Comparison of ENCODE assay signal across 23 mouse cellular contexts in genomic region chr9:14383186-14383920, GRCm38 (mm10). TPM values are rescaled to one million over a fixed set of nuclear protein-coding genes. Genes with fewer than 3 reads are reported as not detected.
DNase-seq lines count a peak whose midpoint lies in the region; ATAC-seq and TF ChIP-seq lines count a peak whose summit lies in the region.
"Had no signal": no experiment of that assay in that cellular context is flagged by ENCODE, and none has a peak within 500 bp of the region (broad histone marks: within the 10 kb centered on the region; RNA-seq: fewer than 3 reads in every experiment).

No protein-coding gene starts in this region.

- no peak overlapping the region for H3K4me3 ChIP-seq in intestine, postnatal 0 days (ENCODE audit: low read depth, low read length)
- H3K4me3 ChIP-seq in intestine, embryonic 15.5 days (replicated peaks) = no peak overlapping the region
- H3K4me3 ChIP-seq in liver, embryonic 13.5 days (replicated peaks) = no peak overlapping the region
- H3K4me3 ChIP-seq in liver, postnatal 0 days (ENCODE audit: low read depth, low read length) = no peak overlapping the region
- no peak overlapping the region for H3K4me3 ChIP-seq in small intestine, adult 2 months (ENCODE audit: low read depth, low read length)
- H3K4me3 ChIP-seq: forebrain, embryonic 10.5 days; forebrain, embryonic 13.5 days; heart, embryonic 13.5 days; hindbrain, embryonic 12.5 days; hindbrain, embryonic 15.5 days had no signal

- no peak for TF ChIP-seq EP300 in liver, postnatal 0 days (IDR thresholded peaks at IDR 0.05; ENCODE audit: low read depth)

- no peaks in the 10 kb centered on the region for H3K36me3 ChIP-seq in intestine, postnatal 0 days (ENCODE audit: control insufficient read depth, insufficient read depth)
- H3K36me3 ChIP-seq in intestine, embryonic 15.5 days = no peaks in the 10 kb centered on the region
- H3K36me3 ChIP-seq in liver, embryonic 13.5 days = peaks cover 8% of the 10 kb centered on the region
- no peaks in the 10 kb centered on the region for H3K36me3 ChIP-seq in liver, postnatal 0 days (replicated peaks; ENCODE audit: insufficient read depth, low read length)
- H3K36me3 ChIP-seq in small intestine, adult 2 months (ENCODE audit: control insufficient read depth, insufficient read depth, low read length) = no peaks in the 10 kb centered on the region
- H3K36me3 ChIP-seq: forebrain, embryonic 10.5 days; heart, embryonic 13.5 days; hindbrain, embryonic 12.5 days; hindbrain, embryonic 15.5 days had no signal

- no peaks in the 10 kb centered on the region for H3K9me3 ChIP-seq in intestine, postnatal 0 days (ENCODE audit: control insufficient read depth)
- no peaks in the 10 kb centered on the region for H3K9me3 ChIP-seq in intestine, embryonic 15.5 days
- no peaks in the 10 kb centered on the region; the same call in 1 of the 2 replicates for H3K9me3 ChIP-seq in liver, embryonic 13.5 days (replicated peaks)
- H3K9me3 ChIP-seq in liver, postnatal 0 days (ENCODE audit: low read length) = no peaks in the 10 kb centered on the region
- H3K9me3 ChIP-seq: forebrain, embryonic 10.5 days; forebrain, embryonic 13.5 days; G1E; heart, embryonic 13.5 days; hindbrain, embryonic 12.5 days; hindbrain, embryonic 15.5 days had no signal

- peak; percentile 18 for DNase-seq in cerebellum, adult 11-12 months
- DNase-seq in cerebellum, postnatal 25 days = no peak
- no peak for DNase-seq in liver, embryonic 13.5 days
- DNase-seq in liver, postnatal 0 days = no peak
- no peak for DNase-seq in thymus, postnatal 14 days
- DNase-seq: adrenal gland, adult 2 months; adrenal gland, postnatal 14 days; cerebellum, adult 11 months; cerebellum, adult 8-10 months; cerebellum, postnatal 10 days; gastrocnemius, postnatal 10 days; gastrocnemius, postnatal 36 days; heart, postnatal 14 days had no signal

- peak; percentile 62 for ATAC-seq in intestine, postnatal 0 days
- ATAC-seq in intestine, embryonic 15.5 days = no peak
- no peak for ATAC-seq in liver, embryonic 13.5 days (ENCODE audit: low read depth)
- ATAC-seq in liver, postnatal 0 days = no peak
- ATAC-seq: forebrain, embryonic 13.5 days; forebrain, embryonic 16.5 days had no signal

- 53% methylated on average over 4 of the region's 4 CpGs for WGBS in intestine, postnatal 0 days
- whole genome bisulfite sequencing in intestine, embryonic 15.5 days = 85% methylated on average over 4 of the region's 4 CpGs
- 89% methylated on average over 4 of the region's 4 CpGs for WGBS in liver, embryonic 13.5 days (ENCODE audit: insufficient replicate concordance)
- 87% methylated on average over 4 of the region's 4 CpGs for WGBS in liver, postnatal 0 days (ENCODE audit: insufficient replicate concordance)
- 65% methylated on average over 4 of the region's 4 CpGs for WGBS in small intestine, adult 2 months

- H3K27ac ChIP-seq in intestine, postnatal 0 days (ENCODE audit: low read depth, low read length) = 0 out of 2 replicates have a peak overlapping the region, but pooled peaks have one; percentile 5
- no peak overlapping the region for H3K27ac ChIP-seq in intestine, embryonic 15.5 days
- H3K27ac ChIP-seq in liver, embryonic 13.5 days = peak overlapping the region; percentile 93
- H3K27ac ChIP-seq in liver, postnatal 0 days (ENCODE audit: low read depth) = no peak overlapping the region
- H3K27ac ChIP-seq in small intestine, adult 2 months (ENCODE audit: insufficient read depth, low read depth, low read length) = 0 out of 2 replicates have a peak overlapping the region, but pooled peaks have one; percentile 9
- H3K27ac ChIP-seq: forebrain, embryonic 10.5 days; forebrain, embryonic 13.5 days; heart, embryonic 13.5 days; hindbrain, embryonic 12.5 days; hindbrain, embryonic 15.5 days had no signal

- no peak for TF ChIP-seq CTCF in intestine, postnatal 0 days (IDR thresholded peaks at IDR 0.05; ENCODE audit: low read depth)
- no peak for TF ChIP-seq CTCF in liver, postnatal 0 days (IDR thresholded peaks at IDR 0.05; ENCODE audit: low read depth)
- TF ChIP-seq CTCF in small intestine, adult 2 months (IDR thresholded peaks at IDR 0.05; ENCODE audit: extremely low read depth, insufficient read length, insufficient replicate concordance, low read depth, low read length) = no peak

- peaks cover 6% of the 10 kb centered on the region; the same call in 1 of the 2 replicates for H3K4me1 ChIP-seq in intestine, postnatal 0 days (replicated peaks; ENCODE audit: control insufficient read depth, insufficient read depth, low read length)
- peaks cover 19% of the 10 kb centered on the region for H3K4me1 ChIP-seq in intestine, embryonic 15.5 days (replicated peaks)
- peaks cover 77% of the 10 kb centered on the region for H3K4me1 ChIP-seq in liver, embryonic 13.5 days (replicated peaks)
- H3K4me1 ChIP-seq in liver, postnatal 0 days (ENCODE audit: insufficient read depth) = peaks cover 20% of the 10 kb centered on the region
- peaks cover 22% of the 10 kb centered on the region; the same call in 1 of the 2 replicates for H3K4me1 ChIP-seq in small intestine, adult 2 months (ENCODE audit: control insufficient read depth, insufficient read depth, insufficient read length, low read length)

- H3K4me2 ChIP-seq in intestine, postnatal 0 days (replicated peaks; ENCODE audit: low read depth) = no peak overlapping the region
- H3K4me2 ChIP-seq in intestine, embryonic 15.5 days (replicated peaks) = no peak overlapping the region
- H3K4me2 ChIP-seq in liver, embryonic 13.5 days = no peak overlapping the region
- H3K4me2 ChIP-seq in liver, postnatal 0 days (ENCODE audit: low read depth, low read length) = no peak overlapping the region
- H3K4me2 ChIP-seq: forebrain, embryonic 13.5 days; heart, embryonic 13.5 days; hindbrain, embryonic 12.5 days; hindbrain, embryonic 15.5 days had no signal

- no peaks in the 10 kb centered on the region for H3K27me3 ChIP-seq in intestine, postnatal 0 days (replicated peaks; ENCODE audit: control insufficient read depth, insufficient read depth, low read length)
- no peaks in the 10 kb centered on the region for H3K27me3 ChIP-seq in intestine, embryonic 15.5 days (replicated peaks)
- H3K27me3 ChIP-seq in liver, embryonic 13.5 days = no peaks in the 10 kb centered on the region
- no peaks in the 10 kb centered on the region for H3K27me3 ChIP-seq in liver, postnatal 0 days (ENCODE audit: insufficient read depth, low read length)
- no peaks in the 10 kb centered on the region for H3K27me3 ChIP-seq in small intestine, adult 2 months (ENCODE audit: control insufficient read depth, insufficient read depth, low read length)
- H3K27me3 ChIP-seq: hindbrain, embryonic 15.5 days had no signal

- no peak for TF ChIP-seq POLR2A in small intestine, adult 2 months (IDR thresholded peaks at IDR 0.05; ENCODE audit: low read depth, low read length)

- no peak overlapping the region for H3K9ac ChIP-seq in intestine, postnatal 0 days (ENCODE audit: low read depth, low read length)
- no peak overlapping the region for H3K9ac ChIP-seq in intestine, embryonic 15.5 days
- H3K9ac ChIP-seq in liver, embryonic 13.5 days = peak overlapping the region; percentile 47; the same call in 1 of the 2 replicates
- H3K9ac ChIP-seq in liver, postnatal 0 days (replicated peaks) = no peak overlapping the region
- H3K9ac ChIP-seq: forebrain, embryonic 13.5 days; heart, embryonic 13.5 days; hindbrain, embryonic 12.5 days; hindbrain, embryonic 15.5 days had no signal

RNA-seq across cellular contexts. Expression of gene Endod1, which starts 2.0 kb away (rescaled TPM):
- polyA plus RNA-seq in intestine, postnatal 0 days (2015; fragmentation: Nextera tagmentation; extraction: Ambion mirVana) = 36.8 and 39.0 TPM in 2 replicates
- 26.3 and 26.7 TPM in 2 replicates for polyA plus RNA-seq in intestine, embryonic 15.5 days (2015; fragmentation: Nextera tagmentation; extraction: Ambion mirVana)
- polyA plus RNA-seq in liver, embryonic 13.5 days (2015; fragmentation: Nextera tagmentation; extraction: Ambion mirVana) = 37.8 and 40.4 TPM in 2 replicates
- 11.6 and 12.4 TPM in 2 replicates for polyA plus RNA-seq in liver, postnatal 0 days (2015; fragmentation: Nextera tagmentation; extraction: Ambion mirVana)
- 108 and 114 TPM in 2 replicates for polyA plus RNA-seq in small intestine, adult 2 months (2012; rRNA removed)

Comparison
In these comparisons a context has a peak if more than half of its experiments do, and no peak if none do; other contexts are left out.
1. H3K27ac ChIP-seq: peak in intestine, postnatal 0 days (single experiment), liver, embryonic 13.5 days (single experiment) and small intestine, adult 2 months (single experiment); none in intestine, embryonic 15.5 days (single experiment) and liver, postnatal 0 days (single experiment).